Mouse (Mus musculus) kidney, adult 2 months (tissue): Measurements from ENCODE around the gene Rgs12.

ENCODE experiments used
- CTCF ChIP-seq: fragments of 200-500 bp; conservative IDR thresholded peaks from 2 replicates; pipeline ENCODE4 v1.5.1; 2011; ENCODE audit warnings: low read depth, mild to moderate bottlenecking, control low read depth, low read length, moderate library complexity, mixed read lengths; ENCODE audit not compliant: insufficient read depth, insufficient read length
- POLR2A ChIP-seq: fragments of 200-500 bp; IDR thresholded peaks from one replicate; pipeline ENCODE4 v1.6.1; 2011; ENCODE audit warnings: low read depth, low read length, control low read depth

- no peak for TF ChIP-seq CTCF
- TF ChIP-seq POLR2A: no peak
These were observed 70.5 kb downstream of the Rgs12 start for GRCm38 (mm10) chr5:35019673-35020300.
